Mouse (Mus musculus) B cell, adult 67 days (primary cell): Measurements from ENCODE around the gene Bet1. TPM values are rescaled to one million over a fixed set of nuclear protein-coding genes. Genes with fewer than 3 reads are reported as not detected.

ENCODE experiments used
- total RNA-seq, 2 experiments: library from RNA; stranded (reverse); gene quantifications; 4 replicates each; pipeline ENCODE4 v1.2.4; 2023

The Bet1 gene
- total RNA-seq = 10 to 100 TPM; 12.6 to 16.9 TPM

DNA sequence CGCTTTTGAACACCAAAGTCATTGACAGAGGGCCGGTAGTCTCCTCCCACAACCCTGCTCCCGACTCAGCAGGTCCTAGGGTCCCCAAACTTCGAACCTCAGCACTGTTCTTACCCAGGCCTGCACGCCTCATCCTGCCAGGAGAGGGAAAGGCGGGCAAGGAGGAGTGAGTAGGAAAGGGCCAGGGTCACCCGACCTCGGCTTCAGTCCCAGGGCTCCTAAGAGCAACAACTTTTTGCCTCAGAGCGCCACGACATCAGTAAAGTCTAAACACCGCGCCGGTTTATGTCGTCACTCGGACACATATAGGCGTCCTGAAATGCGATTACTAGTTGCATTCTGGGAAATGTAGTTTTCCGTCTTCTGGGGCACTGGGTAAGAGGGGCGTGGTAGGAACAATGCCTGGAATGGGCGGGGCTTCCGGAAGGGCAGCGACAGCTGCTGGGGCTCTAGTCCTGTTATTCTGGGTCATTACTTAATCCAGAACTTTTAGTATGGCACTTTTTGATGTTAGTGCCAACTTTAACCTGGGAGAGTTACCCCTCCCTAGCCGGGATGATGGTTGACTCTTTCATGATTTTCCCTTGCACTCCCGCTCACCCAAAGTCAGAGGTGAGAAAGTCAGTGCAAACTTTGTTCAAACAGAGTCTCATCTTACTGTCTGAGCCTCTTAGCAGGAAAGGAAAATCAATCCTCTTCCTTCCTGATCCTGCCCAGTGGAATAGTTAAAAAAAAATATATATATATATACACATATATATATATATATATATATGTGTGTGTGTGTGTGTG is at the start of gene Bet1:
Gene Bet1 (minus strand): TSS at position 310 of the 792 bp plus-strand sequence.

Other genes with a start within 250 kb of the Bet1 start
- gene Tfpi2, start 98.1 kb downstream of the Bet1 start, total RNA-seq = not detected
- not detected for gene Gngt1, start 93.2 kb downstream of the Bet1 start, total RNA-seq
- not detected for gene Gng11, start 83.1 kb downstream of the Bet1 start, total RNA-seq